Mouse (Mus musculus): Measurements from ENCODE around the gene Dleu7.

The Dleu7 gene

GRCm38 (mm10) chr14:62273604-62274003 is 19.2 kb downstream of the Dleu7 start:
- no peak for DNase-seq

- DNase-seq: no peak
Observed at GRCm38 (mm10) chr14:62270698-62271396, 22.0 kb downstream of the Dleu7 start.

- DNase-seq: peak; percentile 25
Observed at GRCm38 (mm10) chr14:62258978-62259536, 33.8 kb downstream of the Dleu7 start.

DNA sequence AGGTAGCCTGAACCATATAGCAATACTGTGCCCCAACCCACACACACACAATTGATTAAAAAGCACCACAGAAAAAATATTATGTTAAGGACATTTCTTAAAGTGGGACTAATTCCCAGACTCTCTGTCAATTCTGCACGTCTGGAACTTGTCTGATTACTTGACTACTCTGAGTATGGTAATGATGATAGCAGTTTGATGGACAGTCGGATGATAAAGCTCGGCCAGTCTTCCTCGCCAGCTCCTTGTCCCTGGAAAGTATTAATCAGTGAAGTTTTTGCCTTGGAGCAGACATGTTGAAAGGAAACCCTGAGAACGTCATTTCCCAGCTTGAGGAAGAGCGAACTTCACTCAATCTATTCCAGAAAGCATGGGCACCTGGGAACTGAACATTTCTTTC is 34.7 kb downstream of the Dleu7 start:
- no peak for DNase-seq

DNA sequence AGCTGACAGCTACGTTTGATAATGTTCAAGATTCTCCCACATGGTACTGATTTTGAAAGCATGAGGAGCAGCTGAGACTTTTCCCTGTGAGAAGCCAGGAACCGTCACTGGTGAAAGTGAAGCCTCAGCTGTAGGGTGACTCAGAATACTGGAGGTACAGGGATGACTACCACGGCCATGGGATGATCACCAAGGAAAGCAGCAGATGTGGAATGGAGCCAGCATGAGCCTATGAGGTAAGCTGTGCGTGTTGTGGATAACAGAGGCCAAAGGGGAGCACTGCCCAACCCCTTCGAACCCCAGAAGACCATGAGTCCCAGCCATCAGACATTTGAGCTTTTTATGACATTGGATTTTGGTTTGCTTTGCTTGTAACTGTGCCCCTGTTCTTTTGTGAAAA is 36.8 kb downstream of the Dleu7 start:
- no peak for DNase-seq

GRCm38 (mm10) chr14:62254371-62254770 is 38.5 kb downstream of the Dleu7 start:
- DNase-seq: no peak

DNA sequence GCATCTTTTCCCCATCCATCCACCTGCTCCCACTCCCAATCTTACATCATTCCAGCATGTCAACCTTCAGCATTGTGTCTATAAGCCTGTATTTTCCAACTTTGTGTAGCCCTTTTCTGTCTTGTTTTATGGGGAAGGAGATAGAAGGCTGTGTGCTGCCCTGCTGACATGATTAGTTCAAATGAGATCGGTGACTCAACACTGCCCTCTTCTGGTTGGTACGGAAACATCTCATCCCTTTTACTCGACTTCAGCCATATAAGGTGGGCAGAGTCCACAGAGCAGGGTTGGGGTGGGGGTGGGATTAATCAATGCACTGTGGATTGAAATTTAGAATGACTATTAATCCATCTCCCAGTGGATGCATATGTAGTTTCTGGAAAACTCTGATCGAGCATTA is 40.8 kb downstream of the Dleu7 start:
- DNase-seq: peak; percentile 57

- no peak for DNase-seq
Observed at GRCm38 (mm10) chr14:62250046-62250445, 42.8 kb downstream of the Dleu7 start.

- no peak for DNase-seq
Observed at GRCm38 (mm10) chr14:62249251-62249650, 43.6 kb downstream of the Dleu7 start.

- DNase-seq: no peak
Observed at GRCm38 (mm10) chr14:62248796-62249195, 44.1 kb downstream of the Dleu7 start.

DNA sequence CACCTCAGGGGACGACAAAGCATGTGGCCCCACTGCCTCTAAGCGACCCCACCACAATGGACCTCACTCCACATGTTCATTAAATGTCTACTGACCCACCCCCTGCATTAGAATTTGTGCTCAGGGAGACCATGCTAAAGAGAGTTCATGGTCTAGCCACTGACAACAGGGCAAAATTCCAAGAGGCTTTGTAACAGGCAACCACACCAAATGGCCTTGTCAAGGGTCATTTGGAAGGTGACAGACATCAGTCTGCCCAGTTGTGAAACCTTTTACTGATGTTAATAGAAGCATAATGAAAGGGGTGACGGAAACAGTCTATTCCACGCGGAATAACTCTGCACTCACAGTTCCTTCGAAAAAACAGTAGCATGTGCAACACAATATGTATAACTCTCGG is 44.5 kb downstream of the Dleu7 start:
- no peak for DNase-seq

GRCm38 (mm10) chr14:62245557-62245956 is 47.3 kb downstream of the Dleu7 start:
- no peak for DNase-seq

DNA sequence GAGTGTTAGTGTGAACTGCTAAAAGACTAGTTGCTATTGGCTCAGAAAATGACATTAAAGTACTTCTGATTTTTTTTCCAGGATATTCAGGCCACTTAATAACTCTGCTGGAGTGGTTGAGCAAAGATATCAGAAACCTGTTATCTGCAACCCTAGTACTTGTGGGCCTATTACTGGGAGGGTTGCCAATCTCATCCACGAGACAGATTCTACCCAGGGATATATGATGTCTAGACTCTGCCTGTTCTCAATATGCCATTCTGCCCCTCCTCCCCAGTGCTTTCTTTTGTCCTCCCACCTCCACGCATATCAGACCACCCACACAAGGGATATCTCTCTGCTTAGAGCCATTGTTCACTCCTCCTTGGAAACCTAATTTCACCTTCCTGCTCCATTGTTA is 49.3 kb downstream of the Dleu7 start:
- DNase-seq: no peak

DNA sequence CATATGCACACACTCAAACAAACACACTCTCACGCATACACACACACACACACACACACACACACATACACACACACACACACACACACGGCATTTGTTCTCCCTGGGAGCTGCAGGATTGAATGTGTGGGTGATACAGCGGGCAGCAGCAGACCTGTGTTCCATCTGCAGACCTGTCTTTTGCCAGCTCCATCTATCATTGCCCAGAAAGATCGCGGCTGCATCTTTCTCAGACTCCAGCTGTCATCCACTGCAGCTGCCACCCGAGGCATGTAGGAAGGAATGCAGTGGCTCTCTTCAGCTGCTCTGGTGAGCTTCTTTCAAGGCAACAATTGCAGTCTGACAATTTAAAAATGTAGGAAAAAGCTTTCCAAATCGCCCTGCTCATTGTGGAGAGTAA is 56.9 kb downstream of the Dleu7 start:
- DNase-seq: no peak

GRCm38 (mm10) chr14:62235214-62235613 is 57.6 kb downstream of the Dleu7 start:
- no peak for DNase-seq

DNA sequence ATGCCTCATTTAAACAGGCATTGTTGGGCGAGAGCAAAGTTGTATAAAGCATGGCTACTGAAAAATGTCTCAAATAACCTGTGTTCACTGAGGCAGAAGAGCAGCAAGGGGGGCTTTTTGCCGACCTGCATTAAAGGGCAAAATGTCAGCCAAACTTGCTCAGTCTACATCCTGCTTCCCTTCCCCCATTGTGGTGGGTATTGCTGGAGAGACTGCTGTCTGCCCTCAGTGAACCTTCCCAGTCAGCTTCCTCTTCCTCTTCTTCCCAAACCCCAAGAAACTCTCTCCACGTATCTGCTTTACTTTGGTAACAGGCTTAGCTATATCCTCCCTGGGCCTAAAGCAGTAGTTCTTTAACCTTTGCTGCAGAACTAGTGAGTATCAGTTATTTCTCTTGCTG is 61.9 kb downstream of the Dleu7 start:
- DNase-seq: no peak

DNA sequence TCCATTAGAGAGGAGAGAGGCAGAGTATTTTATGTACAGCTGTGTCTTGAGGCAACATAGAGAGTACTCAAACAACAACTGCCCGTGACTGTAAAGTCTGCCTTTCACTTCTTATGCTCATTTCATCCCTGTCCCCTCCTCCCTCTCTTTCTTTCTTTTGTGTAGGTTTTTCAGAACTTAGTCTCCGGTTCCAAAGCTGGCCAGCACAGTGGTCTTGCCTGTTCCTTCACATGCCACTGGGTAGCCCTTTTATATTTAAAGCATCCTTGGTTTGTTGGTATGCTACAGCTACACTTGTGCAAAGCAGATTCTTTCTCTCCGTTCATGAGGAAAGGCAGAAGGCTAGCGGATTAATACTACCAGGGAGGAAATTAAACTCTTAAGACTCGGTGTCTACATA is 65.7 kb downstream of the Dleu7 start:
- no peak for DNase-seq

- peak; percentile 29 for DNase-seq
Observed at GRCm38 (mm10) chr14:62226576-62227047, 66.2 kb downstream of the Dleu7 start.
